Mouse (Mus musculus) liver, adult 2 months (tissue): ENCODE data around the gene Fgf13. TPM values are rescaled to one million over a fixed set of nuclear protein-coding genes. Genes with fewer than 3 reads are reported as not detected.

Experiments used
- DNase-seq: peaks from one replicate; pipeline ENCODE4 v3.0.0-alpha.2; 2011; ENCODE audit warnings: low read depth, low spot score; ENCODE audit errors: extremely low read depth
- H3K27ac ChIP-seq: fragments of 200-500 bp; replicated peaks from 2 replicates; pipeline ENCODE4 v1.5.1; 2012; ENCODE audit warnings: low read depth, mild to moderate bottlenecking, control low read depth, inconsistent platforms, low read length; ENCODE audit not compliant: insufficient read depth
- H3K27me3 ChIP-seq: fragments of 200-500 bp; 2 replicates; pipeline ENCODE4 v1.6.1; 2012; ENCODE audit warnings: mild to moderate bottlenecking, moderate library complexity, low read length, inconsistent platforms; ENCODE audit not compliant: control insufficient read depth, insufficient read depth
- H3K36me3 ChIP-seq: fragments of 200-500 bp; 2 replicates; pipeline ENCODE4 v1.6.1; 2012; ENCODE audit warnings: low read length, inconsistent platforms; ENCODE audit not compliant: control insufficient read depth, insufficient read depth
- H3K4me1 ChIP-seq: fragments of 200-500 bp; 2 replicates; pipeline ENCODE4 v1.6.1; 2011; ENCODE audit warnings: low read length; ENCODE audit not compliant: control insufficient read depth, insufficient read depth
- H3K4me3 ChIP-seq: fragments of 200-500 bp; 2 replicates; pipeline ENCODE4 v1.5.1; 2011; ENCODE audit warnings: low read depth, mild to moderate bottlenecking, control low read depth, low read length, moderate library complexity; ENCODE audit not compliant: insufficient read depth
- H3K79me2 ChIP-seq: fragments of 200-500 bp; 2 replicates; pipeline ENCODE4 v1.6.1; 2012; ENCODE audit warnings: inconsistent platforms, mild to moderate bottlenecking, low read length, moderate library complexity; ENCODE audit not compliant: control insufficient read depth, insufficient read depth
- H3K9ac ChIP-seq: fragments of 200-500 bp; 2 replicates; pipeline ENCODE4 v1.6.1; 2012; ENCODE audit warnings: low read depth, mild to moderate bottlenecking, control low read depth, inconsistent platforms, low read length
- CTCF ChIP-seq: fragments of 200-500 bp; IDR thresholded peaks from 2 replicates; pipeline ENCODE4 v1.5.1; 2011; ENCODE audit warnings: low read depth, low read length, control low read depth
- POLR2A ChIP-seq: fragments of 200-500 bp; IDR thresholded peaks from 2 replicates; pipeline ENCODE4 v1.6.1; 2011; ENCODE audit warnings: low read length, control low read depth; ENCODE audit not compliant: insufficient read depth; ENCODE audit errors: extremely low read depth
- WGBS: fragments of 180-500 bp; shearing (Covaris S2); methylation state at CpG from one replicate; pipeline ENCODE4 v1.1.7; 2018; 5-methylcytosine and 5-hydroxymethylcytosine counted together
- polyA plus RNA-seq: library from polyadenylated mRNA; depleted of rRNA; stranded (reverse); fragments of >200 nt; gene quantifications from 2 replicates; pipeline ENCODE4 v1.2.3, GENCODE M21; 2012; rRNA removed
- total RNA-seq: library from RNA; depleted of rRNA; stranded (reverse); fragments of >200 nt; gene quantifications from 2 replicates; pipeline ENCODE4 v1.2.3, GENCODE M21; 2014; rRNA removed

Gene Fgf13
- total RNA-seq (not detected in 2 replicates), polyA plus RNA-seq (not detected in 2 replicates)

GRCm38 (mm10) chrX:59567695-59568431, at the start of gene Fgf13:
TSS of gene Fgf13 (minus strand) at chrX:59568071.
- Histone ChIP-seq H3K27me3 (no peaks in the 10 kb centered on the region), H3K79me2 (no peaks in the 10 kb centered on the region), H3K36me3 (no peaks in the 10 kb centered on the region), H3K27ac (no peak within 1 kb of the TSS), H3K4me3 (peak within 1 kb of the TSS; percentile 38), H3K4me1 (no peaks in the 10 kb centered on the region; the same call in 1 of the 2 replicates), H3K9ac (no peak within 1 kb of the TSS)
- WGBS = under 1% methylated on average over 34 of the region's 47 CpGs
- no peak for DNase-seq
- TF ChIP-seq CTCF (no peak), POLR2A (no peak)

DNA sequence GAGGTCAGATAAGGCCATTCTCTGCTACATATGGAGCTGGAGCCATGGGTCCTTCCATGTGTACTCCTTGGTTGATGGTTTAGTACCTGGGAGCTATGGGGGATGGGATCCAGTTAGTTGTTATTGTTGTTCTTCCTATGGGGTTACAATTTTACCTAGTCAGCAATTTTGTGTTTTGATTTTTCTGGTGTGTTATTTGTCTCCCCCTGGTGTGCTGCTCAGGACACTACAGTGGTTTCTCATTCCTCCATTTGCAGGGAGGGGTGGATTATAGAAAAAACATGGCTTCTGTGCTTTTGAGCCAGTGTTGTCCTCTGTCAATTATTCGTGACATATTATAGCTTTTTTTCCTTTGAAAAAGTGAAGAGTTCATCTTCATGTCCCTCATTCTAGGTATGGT, 38.7 kb upstream of the Fgf13 start:
- Histone ChIP-seq H3K36me3 (no peaks in the 10 kb centered on the region), H3K4me1 (no peaks in the 10 kb centered on the region), H3K79me2 (no peaks in the 10 kb centered on the region), H3K27me3 (no peaks in the 10 kb centered on the region), H3K4me3 (no peak overlapping the region), H3K27ac (no peak overlapping the region), H3K9ac (no peak overlapping the region)
- no peak for DNase-seq
- TF ChIP-seq CTCF = no peak
- TF ChIP-seq POLR2A = no peak
- 42% methylated on average over 1 of the region's 1 CpGs for WGBS

DNA sequence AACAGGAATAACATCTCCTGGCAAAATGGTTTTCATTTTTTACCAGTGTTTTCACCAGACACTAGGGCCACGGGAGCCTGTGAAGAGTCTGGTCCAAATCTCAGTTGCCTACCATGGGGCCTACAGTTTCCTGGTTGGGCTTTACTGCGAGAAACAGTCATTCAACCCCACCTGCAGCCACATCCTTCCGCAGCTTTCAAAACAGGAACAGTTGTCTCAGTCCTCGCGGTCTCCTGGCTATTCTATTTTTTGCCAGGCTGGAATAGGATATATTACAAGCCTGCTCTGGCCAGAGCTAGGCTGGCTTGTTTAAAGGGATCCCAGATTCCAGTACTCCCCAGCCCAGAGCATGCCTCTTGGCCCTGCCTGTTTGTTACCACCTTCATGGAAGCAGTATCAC, 21.2 kb upstream of the Fgf13 start:
- H3K4me3 ChIP-seq = no peak overlapping the region
- TF ChIP-seq POLR2A = no peak
- TF ChIP-seq CTCF = no peak
- no peak overlapping the region for H3K27ac ChIP-seq
- no peak for DNase-seq
- no peaks in the 10 kb centered on the region for H3K4me1 ChIP-seq
- H3K27me3 ChIP-seq = no peaks in the 10 kb centered on the region
- H3K79me2 ChIP-seq = no peaks in the 10 kb centered on the region
- H3K9ac ChIP-seq = no peak overlapping the region
- no peaks in the 10 kb centered on the region for H3K36me3 ChIP-seq
- 27% methylated on average over 5 of the region's 5 CpGs for WGBS

DNA sequence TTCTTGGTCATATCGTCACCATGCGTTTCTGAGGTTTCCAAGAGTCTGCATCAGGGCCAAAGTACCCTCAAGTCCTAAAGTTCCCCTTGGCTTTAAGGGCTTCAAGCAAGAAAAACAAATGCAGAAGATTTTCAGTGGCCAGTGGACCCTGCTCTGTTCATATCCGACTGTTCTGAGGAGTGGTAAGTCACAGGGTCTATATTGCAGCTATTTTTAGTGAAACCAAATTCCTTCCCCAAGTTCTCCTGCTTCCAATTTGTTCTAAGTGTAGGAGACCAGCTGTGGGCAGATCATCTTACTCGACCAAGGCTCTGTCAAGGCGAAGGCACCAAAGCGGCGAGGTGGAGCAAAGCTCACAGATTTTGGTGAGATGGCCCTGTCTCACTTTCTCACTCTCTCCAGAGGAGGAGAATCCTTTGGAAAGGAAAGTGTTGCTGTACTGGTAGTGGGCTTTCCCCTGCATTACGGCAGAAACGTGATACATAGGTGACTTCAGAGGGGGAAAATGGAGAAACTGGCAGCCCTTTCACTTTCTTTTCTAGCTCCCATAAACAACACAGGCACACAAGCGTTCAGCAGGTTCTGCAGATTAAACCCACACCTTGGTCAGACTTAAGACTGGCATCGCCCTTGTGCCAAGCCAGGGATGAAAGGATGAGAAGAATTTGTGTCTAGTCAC, 17.8 kb upstream of the Fgf13 start:
- Histone ChIP-seq H3K4me1 (no peaks in the 10 kb centered on the region), H3K9ac (no peak overlapping the region), H3K79me2 (no peaks in the 10 kb centered on the region), H3K27me3 (no peaks in the 10 kb centered on the region), H3K27ac (no peak overlapping the region), H3K36me3 (no peaks in the 10 kb centered on the region), H3K4me3 (no peak overlapping the region)
- no peak for DNase-seq
- no peak for TF ChIP-seq CTCF
- TF ChIP-seq POLR2A = no peak
- WGBS = 74% methylated on average over 11 of the region's 11 CpGs

- no peak overlapping the region for H3K4me3 ChIP-seq
Observed at GRCm38 (mm10) chrX:59584034-59584433, 16.2 kb upstream of the Fgf13 start.

More at GRCm38 (mm10) chrX:59584034-59584433, 16.2 kb upstream of the Fgf13 start:
- no peak overlapping the region for H3K27ac ChIP-seq
- no peaks in the 10 kb centered on the region for H3K79me2 ChIP-seq
- H3K36me3 ChIP-seq = no peaks in the 10 kb centered on the region
- no peak for TF ChIP-seq POLR2A
- no peak for TF ChIP-seq CTCF
- H3K9ac ChIP-seq = no peak overlapping the region
- H3K27me3 ChIP-seq = no peaks in the 10 kb centered on the region
- no peaks in the 10 kb centered on the region for H3K4me1 ChIP-seq
- DNase-seq = no peak
